Mouse (Mus musculus) T-helper 2 cell (primary cell): ENCODE data around the gene Gtf3c1.

Experiments
- in situ Hi-C: fragments of 300-600 bp; cut with MboI, MseI; formaldehyde crosslinking; loops from one replicate; pipeline ENCODE4 v1.15.1; 2025; ENCODE audit warnings: high pct_unique_total_duplicates

The Gtf3c1 gene

GRCm38 (mm10) chr7:125707186-125707585 is 394 bp downstream of the Gtf3c1 start:
- in situ Hi-C loops: no loop called here

GRCm38 (mm10) chr7:125702791-125703190 is 4.8 kb downstream of the Gtf3c1 start:
- in situ Hi-C loops: no loop called here

- in situ Hi-C loops: no loop called here
Measured at GRCm38 (mm10) chr7:125694056-125694455, 13.5 kb downstream of the Gtf3c1 start.

- in situ Hi-C loops: no loop called here
Measured at GRCm38 (mm10) chr7:125690516-125690915, 17.1 kb downstream of the Gtf3c1 start.

- in situ Hi-C loops: no loop called here
Measured at GRCm38 (mm10) chr7:125679936-125680335, 27.6 kb downstream of the Gtf3c1 start.

GRCm38 (mm10) chr7:125678756-125679155 is 28.8 kb downstream of the Gtf3c1 start:
- in situ Hi-C loops: no loop called here

- in situ Hi-C loops: no loop called here
Measured at GRCm38 (mm10) chr7:125674916-125675315, 32.7 kb downstream of the Gtf3c1 start.

GRCm38 (mm10) chr7:125671396-125671795 is 36.2 kb downstream of the Gtf3c1 start:
- in situ Hi-C loops: no loop called here

- in situ Hi-C loops: no loop called here
Measured at GRCm38 (mm10) chr7:125670865-125671264, 36.7 kb downstream of the Gtf3c1 start.

- in situ Hi-C loops: no loop called here
Measured at GRCm38 (mm10) chr7:125663654-125664053, 43.9 kb downstream of the Gtf3c1 start.

GRCm38 (mm10) chr7:125657511-125657910 is 50.1 kb downstream of the Gtf3c1 start:
- in situ Hi-C loops: no loop called here

GRCm38 (mm10) chr7:125649013-125649412 is 58.6 kb downstream of the Gtf3c1 start:
- in situ Hi-C loops: no loop called here

- in situ Hi-C loops: no loop called here
Measured at GRCm38 (mm10) chr7:125645413-125645812, 62.2 kb downstream of the Gtf3c1 start.

GRCm38 (mm10) chr7:125643880-125644279 is 63.7 kb downstream of the Gtf3c1 start:
- in situ Hi-C loops: no loop called here

- in situ Hi-C loops: loop anchor here (5.0 kb wide), 1 partner anchor 167 kb away; no protein-coding TSS in a partner anchor
Measured at GRCm38 (mm10) chr7:125638870-125639386, 68.7 kb downstream of the Gtf3c1 start.

- in situ Hi-C loops: loop anchor here (5.0 kb wide), 1 partner anchor 166 kb away; no protein-coding TSS in a partner anchor
Measured at GRCm38 (mm10) chr7:125638376-125638775, 69.2 kb downstream of the Gtf3c1 start.

- in situ Hi-C loops: loop anchor here (5.0 kb wide), 1 partner anchor 165 kb away; no protein-coding TSS in a partner anchor
Measured at GRCm38 (mm10) chr7:125637220-125638140, 70.1 kb downstream of the Gtf3c1 start.

- in situ Hi-C loops: no loop called here
Measured at GRCm38 (mm10) chr7:125630989-125631388, 76.6 kb downstream of the Gtf3c1 start.

GRCm38 (mm10) chr7:125630317-125630716 is 77.3 kb downstream of the Gtf3c1 start:
- in situ Hi-C loops: no loop called here

GRCm38 (mm10) chr7:125625829-125626228 is 81.8 kb downstream of the Gtf3c1 start:
- in situ Hi-C loops: no loop called here

- in situ Hi-C loops: no loop called here
Measured at GRCm38 (mm10) chr7:125625219-125625618, 82.4 kb downstream of the Gtf3c1 start.

GRCm38 (mm10) chr7:125622741-125623685 is 84.6 kb downstream of the Gtf3c1 start:
- in situ Hi-C loops: no loop called here
